In genomic region chr7:136082253-136082867, GRCm38 (mm10) we compare ENCODE assay signal across 9 mouse cellular contexts.
A peak's percentile ranks its signal among the peaks of the same experiment; 100 is the strongest.
DNase-seq lines count a peak whose midpoint lies in the region; ATAC-seq and TF ChIP-seq lines count a peak whose summit lies in the region.
"Had no signal": no experiment of that assay in that cellular context is flagged by ENCODE, and none has a peak within 500 bp of the region (broad histone marks: within the 10 kb centered on the region; RNA-seq: fewer than 3 reads in every experiment).

No protein-coding gene starts in this region.

- ATAC-seq in kidney, embryonic 15.5 days (replicated peaks; ENCODE audit: low FRiP score), result no peak
- peak; percentile 55 for ATAC-seq in forebrain, embryonic 15.5 days (replicated peaks)
- ATAC-seq in hindbrain, postnatal 0 days, result peak; percentile 86
- no peak for ATAC-seq in midbrain, embryonic 13.5 days
- no peak for ATAC-seq in inflammation-experienced regulatory T-cells, adult 6 months

- no peak overlapping the region for H3K27ac ChIP-seq in kidney, embryonic 15.5 days
- H3K27ac ChIP-seq in forebrain, embryonic 15.5 days (replicated peaks), result 0 out of 2 replicates have a peak overlapping the region, but pooled peaks have one; percentile 36
- peak overlapping the region; percentile 52 for H3K27ac ChIP-seq in hindbrain, postnatal 0 days
- H3K27ac ChIP-seq in midbrain, embryonic 13.5 days, result peak overlapping the region; percentile 86
- H3K27ac ChIP-seq: heart, embryonic 15.5 days had no signal

- no peak overlapping the region for H3K4me2 ChIP-seq in kidney, embryonic 15.5 days
- no peak overlapping the region for H3K4me2 ChIP-seq in forebrain, embryonic 15.5 days (replicated peaks)
- no peak overlapping the region for H3K4me2 ChIP-seq in hindbrain, postnatal 0 days (ENCODE audit: low read depth, low read length)
- no peak overlapping the region for H3K4me2 ChIP-seq in midbrain, embryonic 13.5 days (replicated peaks)
- H3K4me2 ChIP-seq: heart, embryonic 15.5 days had no signal

- no peaks in the 10 kb centered on the region for H3K9me3 ChIP-seq in kidney, embryonic 15.5 days (replicated peaks)
- no peaks in the 10 kb centered on the region for H3K9me3 ChIP-seq in forebrain, embryonic 15.5 days
- no peaks in the 10 kb centered on the region for H3K9me3 ChIP-seq in hindbrain, postnatal 0 days (ENCODE audit: low read length)
- no peaks in the 10 kb centered on the region for H3K9me3 ChIP-seq in midbrain, embryonic 13.5 days
- H3K9me3 ChIP-seq: heart, embryonic 15.5 days had no signal

- TF ChIP-seq CTCF in hindbrain, postnatal 0 days (IDR thresholded peaks at IDR 0.05; ENCODE audit: low read depth), result no peak

- H3K4me1 ChIP-seq in kidney, embryonic 15.5 days, result peaks cover 26% of the 10 kb centered on the region
- peaks cover 44% of the 10 kb centered on the region for H3K4me1 ChIP-seq in forebrain, embryonic 15.5 days
- H3K4me1 ChIP-seq in hindbrain, postnatal 0 days (ENCODE audit: insufficient read depth, low read length), result peaks cover 25% of the 10 kb centered on the region; the same call in 1 of the 2 replicates
- peaks cover 38% of the 10 kb centered on the region for H3K4me1 ChIP-seq in midbrain, embryonic 13.5 days (replicated peaks)

- no peaks in the 10 kb centered on the region for H3K36me3 ChIP-seq in kidney, embryonic 15.5 days
- H3K36me3 ChIP-seq in forebrain, embryonic 15.5 days, result no peaks in the 10 kb centered on the region
- H3K36me3 ChIP-seq in hindbrain, postnatal 0 days (ENCODE audit: insufficient read depth, low read length), result no peaks in the 10 kb centered on the region
- no peaks in the 10 kb centered on the region for H3K36me3 ChIP-seq in midbrain, embryonic 13.5 days
- H3K36me3 ChIP-seq: heart, embryonic 15.5 days had no signal

- H3K27me3 ChIP-seq in kidney, embryonic 15.5 days, result peaks cover 12% of the 10 kb centered on the region
- peaks cover 15% of the 10 kb centered on the region; the same call in 1 of the 2 replicates for H3K27me3 ChIP-seq in forebrain, embryonic 15.5 days
- no peaks in the 10 kb centered on the region for H3K27me3 ChIP-seq in hindbrain, postnatal 0 days (ENCODE audit: insufficient read depth, low read length)
- H3K27me3 ChIP-seq in midbrain, embryonic 13.5 days, result 0 out of 2 replicates have a peak, but pooled peaks cover 4% of the 10 kb centered on the region

- 76% methylated on average over 4 of the region's 4 CpGs for WGBS in kidney, embryonic 15.5 days
- 50% methylated on average over 4 of the region's 4 CpGs for WGBS in forebrain, embryonic 15.5 days
- 34% methylated on average over 4 of the region's 4 CpGs for WGBS in hindbrain, postnatal 0 days
- WGBS in midbrain, embryonic 13.5 days, result 77% methylated on average over 4 of the region's 4 CpGs

- H3K9ac ChIP-seq in kidney, embryonic 15.5 days, result no peak overlapping the region
- no peak overlapping the region for H3K9ac ChIP-seq in forebrain, embryonic 15.5 days (replicated peaks)
- H3K9ac ChIP-seq in hindbrain, postnatal 0 days (replicated peaks; ENCODE audit: low read length), result no peak overlapping the region
- H3K9ac ChIP-seq in midbrain, embryonic 13.5 days (replicated peaks), result no peak overlapping the region
- H3K9ac ChIP-seq: heart, embryonic 15.5 days had no signal

- DNase-seq in kidney, adult 9 months, result peak; percentile 22
- DNase-seq in hindbrain, postnatal 0 days (ENCODE audit: low spot score), result peak; percentile 80
- no peak for DNase-seq in thymus, postnatal 25 days
- no peak for DNase-seq in thymus, adult 18-20 months

- H3K4me3 ChIP-seq in kidney, embryonic 15.5 days (replicated peaks), result no peak overlapping the region
- H3K4me3 ChIP-seq in forebrain, embryonic 15.5 days, result no peak overlapping the region
- H3K4me3 ChIP-seq in hindbrain, postnatal 0 days (ENCODE audit: low read length), result no peak overlapping the region
- no peak overlapping the region for H3K4me3 ChIP-seq in midbrain, embryonic 13.5 days (replicated peaks)
- H3K4me3 ChIP-seq: heart, embryonic 15.5 days had no signal

Comparison
In these comparisons a context has a peak if more than half of its experiments do, and no peak if none do; other contexts are left out.
1. DNase-seq: peak in kidney, adult 9 months (single experiment) and hindbrain, postnatal 0 days (single experiment); none in thymus, postnatal 25 days (single experiment) and thymus, adult 18-20 months (0 of 2).
2. ATAC-seq: peak in forebrain, embryonic 15.5 days (single experiment) and hindbrain, postnatal 0 days (single experiment); none in kidney, embryonic 15.5 days (single experiment), midbrain, embryonic 13.5 days (single experiment) and inflammation-experienced regulatory T-cells, adult 6 months (single experiment).